Mouse (Mus musculus): ENCODE results near the gene Ncoa3. TPM values are rescaled to one million over a fixed set of nuclear protein-coding genes. Genes with fewer than 3 reads are reported as not detected.

The Ncoa3 gene
- total and polyA plus RNA-seq, 2 experiments from 2014 or later, result 5.8 to 48.7 TPM

DNA sequence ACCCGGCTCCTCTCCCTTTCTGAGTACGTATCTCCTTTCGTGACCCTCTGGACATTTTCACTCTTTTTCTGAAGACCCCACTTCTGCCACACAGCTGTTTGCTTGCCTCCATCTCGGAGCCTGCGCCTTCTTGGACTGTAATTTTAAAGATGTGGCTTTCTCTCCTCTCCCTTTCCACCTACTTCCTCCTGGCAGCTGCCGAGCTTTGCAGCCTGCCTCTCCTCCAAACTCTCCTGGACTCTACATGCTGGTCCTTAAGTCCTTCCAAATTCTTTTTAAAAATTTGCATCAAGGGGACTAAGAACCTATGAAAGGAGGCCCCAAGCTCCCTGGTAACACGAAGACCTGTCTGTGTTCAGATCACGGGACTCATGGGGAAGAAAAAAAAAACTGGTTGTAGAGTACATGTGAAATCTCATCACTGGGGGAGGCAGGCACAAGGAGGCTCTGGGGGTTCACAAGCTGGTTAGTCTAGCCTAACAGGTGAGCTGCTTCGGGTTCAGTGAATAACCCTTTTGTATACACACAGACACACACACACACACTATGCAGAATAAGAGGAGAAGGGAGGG lies 35.1 kb upstream of the Ncoa3 start:
- Histone ChIP-seq H3K4me1 (ENCODE audit: control insufficient read depth, insufficient read depth) (peaks cover 12% of the 10 kb centered on the region), H3K36me3 (replicated peaks; ENCODE audit: control insufficient read depth, insufficient read depth, low read length) (no peaks in the 10 kb centered on the region), H3K9ac (replicated peaks; ENCODE audit: low read depth, low read length) (no peak overlapping the region), H3K4me2 (ENCODE audit: low read depth, low read length) (no peak overlapping the region), H3K27ac (ENCODE audit: low read depth) (no peak overlapping the region), H3K9me3 (replicated peaks; ENCODE audit: control insufficient read depth, low read length) (no peaks in the 10 kb centered on the region), H3K27me3 (ENCODE audit: control insufficient read depth, insufficient read depth, low read length) (no peaks in the 10 kb centered on the region), H3K4me3 (ENCODE audit: low read depth, low read length) (no peak overlapping the region)
- DNase-seq (ENCODE audit: low spot score) (no peak), ATAC-seq (ENCODE audit: insufficient read depth, low read depth) (no peak)
- WGBS, result 64% methylated on average over 9 of the region's 9 CpGs
- TF ChIP-seq CTCF (IDR thresholded peaks at IDR 0.05; ENCODE audit: low read depth) (no peak), EP300 (IDR thresholded peaks at IDR 0.05; ENCODE audit: low read depth) (no peak)

GRCm38 (mm10) chr2:165958556-165958955 lies 33.9 kb upstream of the Ncoa3 start:
- no peaks in the 10 kb centered on the region for H3K36me3 ChIP-seq (replicated peaks; ENCODE audit: control insufficient read depth, insufficient read depth, low read length)
- no peak overlapping the region for H3K4me3 ChIP-seq (ENCODE audit: low read depth, low read length)
- H3K4me1 ChIP-seq (ENCODE audit: control insufficient read depth, insufficient read depth), result peaks cover 12% of the 10 kb centered on the region
- H3K27me3 ChIP-seq (ENCODE audit: control insufficient read depth, insufficient read depth, low read length), result no peaks in the 10 kb centered on the region
- TF ChIP-seq CTCF (IDR thresholded peaks at IDR 0.05; ENCODE audit: low read depth) (no peak), EP300 (IDR thresholded peaks at IDR 0.05; ENCODE audit: low read depth) (no peak)
- no peak for DNase-seq (ENCODE audit: low spot score)
- no peak overlapping the region for H3K9ac ChIP-seq (replicated peaks; ENCODE audit: low read depth, low read length)
- no peak for ATAC-seq (ENCODE audit: insufficient read depth, low read depth)
- no peak overlapping the region for H3K27ac ChIP-seq (ENCODE audit: low read depth)
- H3K9me3 ChIP-seq (replicated peaks; ENCODE audit: control insufficient read depth, low read length), result no peaks in the 10 kb centered on the region
- 90% methylated on average over 6 of the region's 6 CpGs for WGBS
- H3K4me2 ChIP-seq (ENCODE audit: low read depth, low read length), result no peak overlapping the region

DNA sequence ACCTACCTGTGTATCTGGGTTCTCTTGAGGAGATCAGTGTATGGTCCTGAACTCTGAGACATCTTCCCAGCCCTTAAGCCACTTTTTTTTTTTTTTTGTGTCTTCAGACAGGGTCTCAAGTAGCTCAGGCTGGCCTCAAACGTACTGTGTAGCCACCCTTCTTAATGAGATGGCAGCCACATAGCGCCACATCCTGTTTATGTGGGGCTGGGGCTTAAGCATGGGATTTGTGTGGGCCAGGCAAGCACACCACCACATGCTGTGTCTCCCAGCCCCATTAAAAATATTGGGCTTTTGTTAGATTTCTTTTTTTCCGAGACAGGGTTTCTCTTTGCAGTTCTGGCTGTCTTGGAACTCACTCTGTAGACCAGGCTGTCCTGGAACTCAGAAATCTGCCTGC lies 31.7 kb upstream of the Ncoa3 start:
- no peak overlapping the region for H3K9ac ChIP-seq (replicated peaks; ENCODE audit: low read depth, low read length)
- ATAC-seq (ENCODE audit: insufficient read depth, low read depth) (no peak), DNase-seq (ENCODE audit: low spot score) (no peak)
- H3K9me3 ChIP-seq (replicated peaks; ENCODE audit: control insufficient read depth, low read length), result no peaks in the 10 kb centered on the region
- no peaks in the 10 kb centered on the region for H3K27me3 ChIP-seq (ENCODE audit: control insufficient read depth, insufficient read depth, low read length)
- no peak for TF ChIP-seq CTCF (IDR thresholded peaks at IDR 0.05; ENCODE audit: low read depth)
- no peak for TF ChIP-seq EP300 (IDR thresholded peaks at IDR 0.05; ENCODE audit: low read depth)
- no peak overlapping the region for H3K27ac ChIP-seq (ENCODE audit: low read depth)
- H3K4me1 ChIP-seq (ENCODE audit: control insufficient read depth, insufficient read depth), result no peaks in the 10 kb centered on the region
- no peak overlapping the region for H3K4me2 ChIP-seq (ENCODE audit: low read depth, low read length)
- H3K4me3 ChIP-seq (ENCODE audit: low read depth, low read length), result no peak overlapping the region
- 85% methylated on average over 3 of the region's 3 CpGs for WGBS
- H3K36me3 ChIP-seq (replicated peaks; ENCODE audit: control insufficient read depth, insufficient read depth, low read length), result no peaks in the 10 kb centered on the region

- no peak overlapping the region for H3K4me2 ChIP-seq (ENCODE audit: low read depth, low read length)
- no peaks in the 10 kb centered on the region for H3K9me3 ChIP-seq (replicated peaks; ENCODE audit: control insufficient read depth, low read length)
- H3K4me3 ChIP-seq (ENCODE audit: low read depth, low read length), result no peak overlapping the region
- no peaks in the 10 kb centered on the region for H3K27me3 ChIP-seq (ENCODE audit: control insufficient read depth, insufficient read depth, low read length)
- no peak for DNase-seq (ENCODE audit: low spot score)
- TF ChIP-seq EP300 (IDR thresholded peaks at IDR 0.05; ENCODE audit: low read depth) (no peak), CTCF (IDR thresholded peaks at IDR 0.05; ENCODE audit: low read depth) (no peak)
- H3K27ac ChIP-seq (ENCODE audit: low read depth), result no peak overlapping the region
- no peaks in the 10 kb centered on the region for H3K36me3 ChIP-seq (replicated peaks; ENCODE audit: control insufficient read depth, insufficient read depth, low read length)
- no peak overlapping the region for H3K9ac ChIP-seq (replicated peaks; ENCODE audit: low read depth, low read length)
- 50% methylated on average over 5 of the region's 5 CpGs for WGBS
- H3K4me1 ChIP-seq (ENCODE audit: control insufficient read depth, insufficient read depth), result no peaks in the 10 kb centered on the region
- ATAC-seq (ENCODE audit: insufficient read depth, low read depth), result no peak
These were observed 29.6 kb upstream of the Ncoa3 start for GRCm38 (mm10) chr2:165962824-165963223.

- DNase-seq (ENCODE audit: low spot score), result no peak
- no peak overlapping the region for H3K4me2 ChIP-seq (ENCODE audit: low read depth, low read length)
- no peak overlapping the region for H3K27ac ChIP-seq (ENCODE audit: low read depth)
- H3K27me3 ChIP-seq (ENCODE audit: control insufficient read depth, insufficient read depth, low read length), result no peaks in the 10 kb centered on the region
- H3K9me3 ChIP-seq (replicated peaks; ENCODE audit: control insufficient read depth, low read length), result no peaks in the 10 kb centered on the region
- ATAC-seq (ENCODE audit: insufficient read depth, low read depth), result no peak
- no peak overlapping the region for H3K9ac ChIP-seq (replicated peaks; ENCODE audit: low read depth, low read length)
- no peaks in the 10 kb centered on the region for H3K36me3 ChIP-seq (replicated peaks; ENCODE audit: control insufficient read depth, insufficient read depth, low read length)
- TF ChIP-seq EP300 (IDR thresholded peaks at IDR 0.05; ENCODE audit: low read depth) (no peak), CTCF (IDR thresholded peaks at IDR 0.05; ENCODE audit: low read depth) (no peak)
- WGBS, result 30% methylated on average over 4 of the region's 4 CpGs
- peaks cover 13% of the 10 kb centered on the region for H3K4me1 ChIP-seq (ENCODE audit: control insufficient read depth, insufficient read depth)
- H3K4me3 ChIP-seq (ENCODE audit: low read depth, low read length), result no peak overlapping the region
These were observed 28.3 kb upstream of the Ncoa3 start for GRCm38 (mm10) chr2:165964121-165964520.

- 85% methylated on average over 2 of the region's 2 CpGs for WGBS
- no peak overlapping the region for H3K27ac ChIP-seq (ENCODE audit: low read depth)
These were observed 25.4 kb upstream of the Ncoa3 start for GRCm38 (mm10) chr2:165967076-165967475.

More at GRCm38 (mm10) chr2:165967076-165967475, 25.4 kb upstream of the Ncoa3 start:
- Histone ChIP-seq H3K36me3 (replicated peaks; ENCODE audit: control insufficient read depth, insufficient read depth, low read length) (no peaks in the 10 kb centered on the region), H3K4me2 (ENCODE audit: low read depth, low read length) (no peak overlapping the region), H3K4me1 (ENCODE audit: control insufficient read depth, insufficient read depth) (peaks cover 19% of the 10 kb centered on the region), H3K4me3 (ENCODE audit: low read depth, low read length) (no peak overlapping the region), H3K9ac (replicated peaks; ENCODE audit: low read depth, low read length) (no peak overlapping the region), H3K9me3 (replicated peaks; ENCODE audit: control insufficient read depth, low read length) (no peaks in the 10 kb centered on the region), H3K27me3 (ENCODE audit: control insufficient read depth, insufficient read depth, low read length) (no peaks in the 10 kb centered on the region)
- TF ChIP-seq CTCF (IDR thresholded peaks at IDR 0.05; ENCODE audit: low read depth), result no peak
- DNase-seq (ENCODE audit: low spot score) (no peak), ATAC-seq (ENCODE audit: insufficient read depth, low read depth) (no peak)
